Mouse (Mus musculus) kidney, embryonic 16.5 days (tissue): ENCODE results near the gene Fbxo30. TPM values are rescaled to one million over a fixed set of nuclear protein-coding genes. Genes with fewer than 3 reads are reported as not detected.
A peak's percentile ranks its signal among the peaks of the same experiment; 100 is the strongest.
"Not testable (repeated sequence)": the region's sequence is repeated elsewhere in the genome, so short reads cannot be mapped to it uniquely, and the experiment has no call there.

Experiments
- ATAC-seq: fragments of 200-750 bp; cut with Nextera tagmentation; 2 replicates; pipeline ENCODE4 v1.8.0; 2017; ENCODE audit warnings: moderate TSS enrichment; ENCODE audit not compliant: low FRiP score, low TSS enrichment
- H3K27ac ChIP-seq: fragments of 300-500 bp; sonication (generic); 2 replicates; pipeline ENCODE4 v1.5.1; 2014; ENCODE audit warnings: low read length
- H3K27me3 ChIP-seq: fragments of 300-500 bp; sonication (generic); 2 replicates; pipeline ENCODE4 v1.6.1; 2014; ENCODE audit warnings: low read length, control low read depth, mixed read lengths; ENCODE audit not compliant: insufficient read depth
- H3K36me3 ChIP-seq: fragments of 300-500 bp; sonication (generic); 2 replicates; pipeline ENCODE4 v1.6.1; 2014; ENCODE audit warnings: low read length, control low read depth, mixed read lengths; ENCODE audit not compliant: insufficient read depth
- H3K4me1 ChIP-seq: fragments of 300-500 bp; sonication (generic); 2 replicates; pipeline ENCODE4 v1.6.1; 2014; ENCODE audit warnings: low read length, control low read depth, mixed read lengths; ENCODE audit not compliant: insufficient read depth
- H3K4me2 ChIP-seq: fragments of 300-500 bp; sonication (generic); replicated peaks from 2 replicates; pipeline ENCODE4 v1.6.1; 2014; ENCODE audit warnings: low read depth, low read length
- H3K4me3 ChIP-seq: fragments of 300-500 bp; sonication (generic); 2 replicates; pipeline ENCODE4 v1.5.1; 2014; ENCODE audit warnings: mild to moderate bottlenecking, low read length
- H3K9ac ChIP-seq: fragments of 300-500 bp; sonication (generic); replicated peaks from 2 replicates; pipeline ENCODE4 v1.6.1; 2014; ENCODE audit warnings: low read length
- H3K9me3 ChIP-seq: fragments of 300-500 bp; sonication (generic); 2 replicates; pipeline ENCODE4 v1.6.1; 2016; ENCODE audit warnings: low read length, control low read depth
- WGBS: fragments of 180-500 bp; shearing (Covaris S2); extraction: QIAGEN DNeasy Blood & Tissue Kit; methylation state at CpG from one replicate; pipeline ENCODE4 v1.1.7; 2014; 5-methylcytosine and 5-hydroxymethylcytosine counted together
- polyA plus RNA-seq: library from polyadenylated mRNA; unstranded; fragments of >200 nt; fragmentation: Nextera tagmentation; extraction: Ambion mirVana; gene quantifications from 2 replicates; pipeline ENCODE4 v1.2.1, GENCODE M21; 2015

The Fbxo30 gene
- polyA plus RNA-seq, 1 experiment from 2014 or later = 32.6 TPM

DNA sequence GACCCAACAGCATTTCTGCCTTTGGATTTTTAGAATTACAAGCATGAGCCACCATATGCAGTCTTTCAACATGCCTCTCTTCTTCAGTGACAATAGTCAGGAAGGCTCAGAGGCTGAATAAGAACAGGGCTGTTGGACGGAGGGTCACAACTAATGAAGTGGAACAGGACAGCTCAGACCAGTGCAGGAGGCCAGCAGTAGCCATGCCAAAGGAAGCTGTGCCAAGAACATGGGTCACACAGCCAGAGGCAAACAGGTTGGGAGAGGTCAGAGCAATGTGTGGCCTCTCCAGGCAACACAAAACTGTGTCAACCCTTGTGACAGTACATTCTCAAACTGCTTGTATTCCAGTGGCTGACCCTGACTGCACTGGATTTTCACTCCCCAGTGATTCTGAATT lies 6.7 kb upstream of the Fbxo30 start:
- no peak overlapping the region for H3K9ac ChIP-seq
- no peaks in the 10 kb centered on the region for H3K27me3 ChIP-seq
- no peaks in the 10 kb centered on the region for H3K36me3 ChIP-seq
- no peaks in the 10 kb centered on the region for H3K4me1 ChIP-seq
- H3K4me2 ChIP-seq = no peak overlapping the region
- no peak overlapping the region for H3K27ac ChIP-seq
- WGBS = 26% methylated on average over 1 of the region's 1 CpGs
- no peaks in the 10 kb centered on the region for H3K9me3 ChIP-seq
- ATAC-seq = no peak
- no peak overlapping the region for H3K4me3 ChIP-seq

DNA sequence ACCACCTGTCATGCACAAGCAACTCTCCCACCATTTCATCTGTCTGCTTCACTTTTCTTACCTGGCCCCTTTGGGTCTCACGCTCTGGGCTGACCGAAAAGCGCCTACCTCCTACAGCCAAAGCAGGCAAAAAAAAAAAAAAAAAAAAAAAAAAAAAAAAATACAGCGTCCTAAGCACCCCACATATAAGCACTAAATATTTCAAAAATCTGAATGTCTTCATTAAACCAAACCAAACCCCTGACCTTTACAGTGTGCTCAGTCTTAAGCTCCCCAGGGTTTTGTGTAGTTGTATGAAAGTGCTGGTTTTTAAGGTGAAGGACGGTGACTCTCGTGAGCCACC lies 924 bp upstream of the Fbxo30 start:
- Histone ChIP-seq H3K36me3 (no peaks in the 10 kb centered on the region), H3K9ac (peak overlapping the region; percentile 96), H3K4me1 (0 out of 2 replicates have a peak, but pooled peaks cover 3% of the 10 kb centered on the region), H3K4me2 (peak overlapping the region; percentile 98), H3K27me3 (no peaks in the 10 kb centered on the region), H3K9me3 (no peaks in the 10 kb centered on the region), H3K27ac (peak overlapping the region; percentile 99), H3K4me3 (peak overlapping the region; percentile 97)
- 3% methylated on average over 6 of the region's 6 CpGs for WGBS
- no peak for ATAC-seq

- Histone ChIP-seq H3K36me3 (no peaks in the 10 kb centered on the region), H3K27me3 (no peaks in the 10 kb centered on the region), H3K4me3 (peak overlapping the region; percentile 97), H3K9ac (peak overlapping the region; percentile 96), H3K9me3 (no peaks in the 10 kb centered on the region), H3K4me1 (0 out of 2 replicates have a peak, but pooled peaks cover 3% of the 10 kb centered on the region), H3K27ac (peak overlapping the region; percentile 99), H3K4me2 (peak overlapping the region; percentile 57)
- peak; percentile 68 for ATAC-seq
- WGBS = 0% methylated on average over 37 of the region's 68 CpGs
These were observed 572 bp downstream of the Fbxo30 start for GRCm38 (mm10) chr10:11281498-11282305.

GRCm38 (mm10) chr10:11282306-11282631 lies 1.1 kb downstream of the Fbxo30 start:
- no peaks in the 10 kb centered on the region for H3K36me3 ChIP-seq
- H3K27ac ChIP-seq = peak overlapping the region; percentile 99
- WGBS = 1% methylated on average over 4 of the region's 4 CpGs
- ATAC-seq = no peak
- H3K4me3 ChIP-seq = peak overlapping the region; percentile 97
- H3K9me3 ChIP-seq = no peaks in the 10 kb centered on the region
- H3K4me2 ChIP-seq = peak overlapping the region; percentile 57
- 0 out of 2 replicates have a peak, but pooled peaks cover 3% of the 10 kb centered on the region for H3K4me1 ChIP-seq
- H3K27me3 ChIP-seq = no peaks in the 10 kb centered on the region
- H3K9ac ChIP-seq = peak overlapping the region; percentile 96

DNA sequence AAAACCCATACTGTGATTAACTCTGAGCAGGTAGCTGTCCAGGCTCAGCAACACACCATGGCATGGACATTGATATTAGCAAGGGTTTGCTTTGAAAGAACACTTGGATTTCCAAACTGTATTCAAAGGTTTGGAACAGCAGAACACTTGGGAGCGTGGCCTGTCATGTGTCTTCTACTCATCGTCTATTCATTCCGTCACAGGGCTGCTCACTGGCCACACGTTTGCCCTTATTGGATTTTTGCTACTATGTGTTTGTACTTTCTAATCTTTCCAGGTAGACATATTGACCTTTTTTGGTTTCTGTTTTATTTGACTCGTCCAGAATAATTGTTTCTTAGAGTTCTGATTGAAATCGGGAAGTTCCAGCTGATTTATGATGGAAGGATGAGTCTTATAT lies 17.3 kb downstream of the Fbxo30 start:
- Histone ChIP-seq H3K9ac (no peak overlapping the region), H3K36me3 (0 out of 2 replicates have a peak, but pooled peaks cover 9% of the 10 kb centered on the region), H3K27me3 (no peaks in the 10 kb centered on the region), H3K9me3 (no peaks in the 10 kb centered on the region), H3K4me3 (no peak overlapping the region), H3K4me1 (peaks cover 6% of the 10 kb centered on the region; the same call in 1 of the 2 replicates), H3K4me2 (no peak overlapping the region), H3K27ac (no peak overlapping the region)
- ATAC-seq = no peak
- WGBS = 84% methylated on average over 6 of the region's 6 CpGs

DNA sequence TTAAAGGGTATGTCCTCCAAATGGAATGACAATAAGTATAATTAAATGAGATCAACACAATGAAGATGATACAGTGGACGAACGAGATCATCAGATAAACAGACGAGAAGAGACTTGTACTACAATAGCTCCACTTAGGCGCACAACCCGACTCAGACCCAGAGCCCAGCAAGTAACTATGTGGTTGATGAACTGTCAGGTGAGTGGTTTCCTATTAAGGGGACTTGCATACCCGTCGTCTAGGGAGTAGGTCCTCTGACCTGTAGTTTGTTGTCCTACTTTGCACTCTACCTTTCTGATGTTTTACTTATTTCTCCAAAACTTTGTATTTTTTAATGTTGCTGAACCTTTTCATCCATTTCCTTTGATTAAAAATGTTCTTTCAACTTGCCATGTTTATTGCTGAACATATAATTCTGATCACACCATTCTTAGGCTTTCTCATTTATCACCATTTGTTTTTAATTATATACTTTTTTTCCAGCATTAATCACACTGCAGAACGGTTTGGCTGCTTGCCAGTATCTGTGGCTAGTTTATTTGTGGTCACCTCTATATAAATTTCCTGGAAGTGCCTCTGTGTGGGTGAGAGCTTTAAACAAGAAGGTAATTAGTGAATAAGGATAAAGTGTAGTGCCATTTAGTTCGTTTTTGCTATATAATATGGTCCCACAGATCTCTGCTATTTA lies 24.4 kb downstream of the Fbxo30 start:
- ATAC-seq = peak; percentile 6; the same call in 1 of the 2 replicates
- H3K9me3 ChIP-seq = no peaks in the 10 kb centered on the region
- H3K4me1 ChIP-seq = peaks cover 6% of the 10 kb centered on the region; the same call in 1 of the 2 replicates
- no peak overlapping the region for H3K4me3 ChIP-seq
- WGBS = 59% methylated on average over 9 of the region's 9 CpGs
- no peaks in the 10 kb centered on the region for H3K27me3 ChIP-seq
- H3K9ac ChIP-seq = no peak overlapping the region
- H3K4me2 ChIP-seq = no peak overlapping the region
- no peaks in the 10 kb centered on the region for H3K36me3 ChIP-seq
- H3K27ac ChIP-seq = no peak overlapping the region

GRCm38 (mm10) chr10:11306054-11306367 lies 24.9 kb downstream of the Fbxo30 start:
- Histone ChIP-seq H3K4me2 (no peak overlapping the region), H3K4me1 (peaks cover 6% of the 10 kb centered on the region; the same call in 1 of the 2 replicates), H3K9ac (no peak overlapping the region), H3K27ac (peak overlapping the region; percentile 38; the same call in 1 of the 2 replicates), H3K27me3 (no peaks in the 10 kb centered on the region), H3K4me3 (no peak overlapping the region), H3K36me3 (no peaks in the 10 kb centered on the region), H3K9me3 (no peaks in the 10 kb centered on the region)
- 10% methylated on average over 2 of the region's 2 CpGs for WGBS
- peak; percentile 77 for ATAC-seq

DNA sequence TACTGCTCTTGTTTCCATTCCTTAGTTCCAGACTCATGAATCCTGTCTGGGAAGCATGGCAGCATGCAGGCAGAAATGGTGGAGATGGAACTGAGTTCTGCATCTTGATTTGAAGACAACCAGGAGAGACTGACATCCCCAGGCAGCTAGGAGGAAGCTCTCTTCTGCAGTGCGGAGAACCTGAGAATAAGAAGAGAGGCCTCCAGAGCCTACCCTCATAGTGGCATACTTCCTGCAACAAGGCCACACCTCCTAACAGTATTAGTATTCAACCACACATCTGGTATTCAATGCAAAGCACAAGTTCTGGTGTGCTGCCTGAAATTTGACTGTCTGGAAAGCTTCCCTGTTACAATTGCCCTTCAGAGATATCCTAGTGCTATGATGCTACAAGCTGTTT lies 28.7 kb downstream of the Fbxo30 start:
- Histone ChIP-seq H3K4me1 (peaks cover 6% of the 10 kb centered on the region; the same call in 1 of the 2 replicates), H3K4me2 (no peak overlapping the region), H3K27ac (no peak overlapping the region), H3K36me3 (no peaks in the 10 kb centered on the region), H3K9me3 (no peaks in the 10 kb centered on the region), H3K9ac (no peak overlapping the region), H3K27me3 (no peaks in the 10 kb centered on the region), H3K4me3 (no peak overlapping the region)
- 100% methylated on average over 1 of the region's 1 CpGs for WGBS
- no peak for ATAC-seq

DNA sequence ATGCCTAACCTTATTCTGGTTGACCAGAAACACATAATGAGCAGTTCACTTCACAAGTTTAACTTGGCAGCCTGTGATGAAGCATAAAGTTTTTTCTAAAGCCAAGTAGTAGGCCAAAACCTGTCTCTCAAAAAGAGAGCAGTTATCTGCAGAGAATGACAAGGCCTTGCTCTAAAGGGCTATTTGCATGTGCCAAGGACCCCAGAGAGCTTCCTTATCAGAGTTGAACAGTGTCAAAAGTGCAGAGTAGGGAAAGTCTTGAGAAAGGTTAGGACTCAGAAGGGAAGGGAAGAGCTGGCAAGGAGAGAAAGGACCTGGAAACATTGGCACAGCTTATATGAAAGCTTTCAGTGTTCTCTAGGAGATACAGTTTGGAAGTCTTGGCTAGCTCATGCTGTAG lies 29.4 kb downstream of the Fbxo30 start:
- Histone ChIP-seq H3K27ac (no peak overlapping the region), H3K27me3 (no peaks in the 10 kb centered on the region), H3K4me3 (no peak overlapping the region), H3K9ac (no peak overlapping the region), H3K4me2 (no peak overlapping the region), H3K4me1 (peaks cover 6% of the 10 kb centered on the region; the same call in 1 of the 2 replicates), H3K9me3 (no peaks in the 10 kb centered on the region), H3K36me3 (no peaks in the 10 kb centered on the region)
- no peak for ATAC-seq

DNA sequence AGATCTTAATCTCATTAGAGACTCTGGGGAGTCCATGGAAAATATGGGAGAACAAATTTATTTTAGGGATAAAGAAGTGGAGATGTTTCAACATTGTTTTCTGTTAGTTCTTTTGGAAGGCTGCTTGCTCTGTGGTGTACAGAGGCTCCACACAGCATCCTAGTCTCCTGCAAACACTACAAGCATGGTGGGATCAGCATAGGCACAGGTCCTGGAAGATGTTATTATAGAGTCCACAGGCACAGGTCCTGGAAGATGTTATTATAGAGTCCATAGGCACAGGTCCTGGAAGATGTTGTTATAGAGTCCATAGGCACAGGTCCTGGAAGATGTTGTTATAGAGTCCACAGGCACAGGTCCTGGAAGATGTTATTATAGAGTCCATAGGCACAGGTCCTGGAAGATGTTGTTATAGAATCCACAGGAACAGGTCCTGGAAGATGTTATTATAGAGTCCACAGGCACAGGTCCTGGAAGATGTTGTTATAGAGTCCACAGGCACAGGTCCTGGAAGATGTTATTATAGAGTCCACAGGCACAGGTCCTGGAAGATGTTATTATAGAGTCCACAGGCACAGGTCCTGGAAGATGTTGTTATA lies 36.8 kb downstream of the Fbxo30 start:
- not testable (repeated sequence) for H3K36me3 ChIP-seq, ATAC-seq, H3K4me3 ChIP-seq, H3K9me3 ChIP-seq, H3K27me3 ChIP-seq, H3K4me1 ChIP-seq, H3K4me2 ChIP-seq, H3K27ac ChIP-seq, H3K9ac ChIP-seq
